Mouse (Mus musculus): ENCODE results near the gene Arhgef15. TPM values are rescaled to one million over a fixed set of nuclear protein-coding genes. Genes with fewer than 3 reads are reported as not detected.
"Not testable (repeated sequence)": the region's sequence is repeated elsewhere in the genome, so short reads cannot be mapped to it uniquely, and the experiment has no call there.

Gene Arhgef15
- polyA plus RNA-seq, 1 experiment from 2014 or later = 0.21 TPM

DNA sequence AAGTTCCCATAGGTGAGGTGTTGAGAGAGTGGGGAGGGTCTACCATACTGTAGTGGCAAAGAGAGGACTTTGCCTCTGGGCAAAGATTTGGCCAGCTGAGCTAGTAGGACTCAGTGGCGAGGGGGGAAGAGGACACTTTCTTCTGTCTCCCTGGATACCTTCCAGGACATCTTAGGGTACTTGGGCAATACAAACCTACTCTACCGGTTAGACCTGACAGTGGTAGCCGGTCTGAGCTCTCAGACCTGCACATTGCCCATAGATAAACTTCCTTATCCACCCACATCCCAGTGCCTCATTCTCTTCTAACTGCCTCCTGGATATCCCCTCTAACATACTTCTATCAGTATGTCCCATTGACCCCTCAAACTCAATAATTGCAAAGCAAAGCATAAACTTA lies 23.6 kb upstream of the Arhgef15 start:
- in situ Hi-C loops (cut with MboI; ENCODE audit: low pct_unique_long_range_greater_than_20kb) = no loop called here
- CTCF ChIA-PET = interaction anchor here (1.7 to 5.2 kb wide), 2 partner anchors 14 to 77 kb away, joined by 3 to 34 read pairs; no protein-coding TSS in a partner anchor

GRCm38 (mm10) chr11:68979320-68979733 lies 22.0 kb upstream of the Arhgef15 start:
- no peaks in the 10 kb centered on the region for H3K27me3 ChIP-seq
- no peak for ATAC-seq
- ChIA-PET POLR2A (no interaction called here), CTCF (interaction anchor here (0.6 to 5.2 kb wide), 4 partner anchors 13 to 75 kb away, joined by 3 to 34 read pairs (median 4); no protein-coding TSS in a partner anchor)
- no peak for DNase-seq (ENCODE audit: low read depth, low spot score)
- TF ChIP-seq CTCF (IDR thresholded peaks at IDR 0.05) = no peak
- in situ Hi-C loops (cut with MboI; ENCODE audit: low pct_unique_long_range_greater_than_20kb) = no loop called here

More for the DNA sequence above, 23.6 kb upstream of the Arhgef15 start:
- ATAC-seq = no peak
- no peaks in the 10 kb centered on the region for H3K27me3 ChIP-seq
- TF ChIP-seq CTCF (IDR thresholded peaks at IDR 0.05) = no peak
- DNase-seq (ENCODE audit: low read depth, low spot score) = no peak
- POLR2A ChIA-PET = no interaction called here

DNA sequence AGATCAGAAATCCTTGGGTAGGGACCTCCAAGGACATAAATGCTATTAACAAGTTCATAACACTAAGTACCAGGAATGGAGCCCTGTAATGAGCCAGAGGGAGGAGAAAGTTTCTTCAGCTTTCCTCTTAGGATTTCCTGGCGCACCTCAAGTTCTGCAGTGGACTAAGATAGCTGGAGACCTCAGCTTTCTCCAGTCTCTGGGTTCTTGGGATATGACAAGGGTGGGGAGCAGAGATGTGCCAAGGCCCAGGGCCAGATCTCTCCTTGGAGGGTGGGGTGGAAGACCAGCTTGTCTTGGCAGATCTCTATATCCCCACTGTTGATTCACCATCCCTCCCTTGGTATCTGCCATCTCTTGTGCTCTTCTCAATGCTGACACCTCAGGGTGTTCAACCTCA lies 18.3 kb upstream of the Arhgef15 start:
- H3K27me3 ChIP-seq = no peaks in the 10 kb centered on the region
- no peak for ATAC-seq
- CTCF ChIA-PET = interaction anchor here (1.2 to 2.1 kb wide), 4 partner anchors 8 to 73 kb away, joined by 3 to 9 read pairs (median 6); partner anchors contain the start of gene Slc25a35
- DNase-seq (ENCODE audit: low read depth, low spot score) = no peak
- in situ Hi-C loops (cut with MboI; ENCODE audit: low pct_unique_long_range_greater_than_20kb) = no loop called here
- TF ChIP-seq CTCF (IDR thresholded peaks at IDR 0.05) = no peak
- POLR2A ChIA-PET = no interaction called here

DNA sequence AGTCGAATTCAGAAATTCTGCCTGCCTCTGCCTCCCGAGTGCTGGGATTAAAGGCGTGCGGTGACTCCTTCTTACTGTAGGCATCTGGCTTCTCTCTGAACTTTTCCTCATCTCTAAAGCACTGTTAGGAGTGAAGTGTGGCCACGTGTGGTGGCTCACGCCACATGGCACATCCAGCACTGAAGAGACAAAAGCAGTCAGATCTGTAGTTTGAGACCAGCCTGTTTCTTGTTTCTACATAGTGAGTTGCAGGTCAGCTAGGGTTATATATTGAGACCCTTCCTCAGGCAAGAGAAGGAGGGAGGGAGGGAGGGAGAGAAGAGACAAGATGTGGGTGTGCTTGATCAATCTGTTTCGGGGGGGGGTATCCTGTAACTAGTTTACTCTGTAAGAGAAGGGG lies 17.8 kb upstream of the Arhgef15 start, which contains the start of gene Rangrf:
Rangrf (minus strand) TSS at position 101 of the 400 bp plus-strand sequence.
- in situ Hi-C loops (cut with MboI; ENCODE audit: low pct_unique_long_range_greater_than_20kb) = no loop called here
- POLR2A ChIA-PET = no interaction called here
- H3K27me3 ChIP-seq = no peaks in the 10 kb centered on the region
- TF ChIP-seq CTCF (IDR thresholded peaks at IDR 0.05) = no peak
- ATAC-seq (no peak), DNase-seq (ENCODE audit: low read depth, low spot score) (no peak)
- CTCF ChIA-PET = interaction anchor here (1.4 to 2.1 kb wide), 3 partner anchors 8 to 71 kb away, joined by 3 to 9 read pairs (median 9); partner anchors contain the start of gene Slc25a35

DNA sequence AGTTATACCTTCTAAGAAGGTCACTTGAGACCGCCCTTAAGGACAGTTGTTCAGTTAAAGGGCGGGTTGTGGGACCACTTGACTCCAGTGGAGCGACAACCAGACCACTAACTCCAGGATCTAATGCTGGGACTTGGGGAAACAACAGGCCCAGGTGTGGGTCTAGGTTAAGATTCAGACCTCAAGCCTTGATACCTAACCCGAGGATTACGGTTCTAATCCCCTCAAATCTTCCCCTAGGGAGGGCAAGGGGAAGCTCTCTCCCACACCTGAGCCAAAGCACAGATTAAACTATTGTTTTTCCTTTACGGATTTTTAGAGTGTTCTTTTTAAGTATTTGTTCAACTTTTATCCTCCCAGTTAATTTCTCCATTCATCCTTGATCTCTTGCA lies 16.8 kb upstream of the Arhgef15 start:
- in situ Hi-C loops (cut with MboI; ENCODE audit: low pct_unique_long_range_greater_than_20kb) = loop anchor here (5.0 kb wide), 1 partner anchor 72 kb away; the partner anchor contains the start of gene Rpl26
- ChIA-PET CTCF (no interaction called here), POLR2A (no interaction called here)
- DNase-seq (ENCODE audit: low read depth, low spot score) = no peak
- no peak for ATAC-seq
- H3K27me3 ChIP-seq = no peaks in the 10 kb centered on the region
- no peak for TF ChIP-seq CTCF (IDR thresholded peaks at IDR 0.05)

- in situ Hi-C loops (cut with MboI; ENCODE audit: low pct_unique_long_range_greater_than_20kb) = loop anchor here (5.0 kb wide), 1 partner anchor 71 kb away; the partner anchor contains the start of gene Rpl26
- DNase-seq (ENCODE audit: low read depth, low spot score); CTCF ChIA-PET; POLR2A ChIA-PET; H3K27me3 ChIP-seq: not testable (repeated sequence)
- ATAC-seq = peak; percentile 68
Measured at GRCm38 (mm10) chr11:68973250-68974058, 16.2 kb upstream of the Arhgef15 start.

GRCm38 (mm10) chr11:68970232-68970631 lies 13.0 kb upstream of the Arhgef15 start:
- TF ChIP-seq CTCF (IDR thresholded peaks at IDR 0.05) = no peak
- DNase-seq (ENCODE audit: low read depth, low spot score) (no peak), ATAC-seq (no peak)
- in situ Hi-C loops (cut with MboI; ENCODE audit: low pct_unique_long_range_greater_than_20kb) = loop anchor here (5.0 kb wide), 1 partner anchor 68 kb away; the partner anchor contains the start of gene Rpl26
- no peaks in the 10 kb centered on the region for H3K27me3 ChIP-seq
- CTCF ChIA-PET = no interaction called here
- POLR2A ChIA-PET = no interaction called here

DNA sequence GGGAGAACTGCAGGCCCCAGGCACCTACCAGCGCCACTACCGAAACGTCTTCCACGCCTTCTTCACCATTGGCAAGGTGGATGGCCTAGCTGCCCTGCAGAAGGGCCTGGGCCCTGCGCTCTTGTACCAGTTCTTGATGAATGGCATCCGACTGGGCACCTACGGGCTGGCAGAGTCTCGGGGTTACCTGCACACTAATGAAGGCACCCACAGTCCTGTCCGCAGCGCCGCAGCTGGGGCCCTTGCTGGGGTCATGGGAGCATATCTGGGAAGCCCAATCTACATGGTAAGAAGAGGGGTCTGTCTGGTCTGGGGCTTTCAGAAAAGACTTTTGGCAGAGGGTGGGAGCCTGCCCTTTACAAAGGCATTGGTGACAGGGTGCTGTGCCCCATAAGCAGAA lies 11.5 kb upstream of the Arhgef15 start:
- no peak for ATAC-seq

GRCm38 (mm10) chr11:68967337-68968282 lies 10.3 kb upstream of the Arhgef15 start, which contains the start of gene Slc25a35:
Gene Slc25a35, plus strand, starts transcription at chr11:68968131.
- peak; percentile 93 for ATAC-seq
- CTCF ChIA-PET = interaction anchor here (1.1 to 2.2 kb wide), 5 partner anchors 8 to 28 kb away, joined by 3 to 9 read pairs (median 3); partner anchors contain the start of gene Rangrf
- in situ Hi-C loops (cut with MboI; ENCODE audit: low pct_unique_long_range_greater_than_20kb) = no loop called here
- no peak for TF ChIP-seq CTCF (IDR thresholded peaks at IDR 0.05)
- no peak for DNase-seq (ENCODE audit: low read depth, low spot score)
- POLR2A ChIA-PET = interaction anchor here (0.5 to 0.7 kb wide), 2 partner anchors 26 to 1264 kb away, joined by 3 read pairs; no protein-coding TSS in a partner anchor
- no peaks in the 10 kb centered on the region for H3K27me3 ChIP-seq

More for the DNA sequence above, 11.5 kb upstream of the Arhgef15 start:
- POLR2A ChIA-PET = no interaction called here
- CTCF ChIA-PET = no interaction called here
- no peak for TF ChIP-seq CTCF (IDR thresholded peaks at IDR 0.05)
- DNase-seq (ENCODE audit: low read depth, low spot score) = no peak
- no peaks in the 10 kb centered on the region for H3K27me3 ChIP-seq
- in situ Hi-C loops (cut with MboI; ENCODE audit: low pct_unique_long_range_greater_than_20kb) = no loop called here

GRCm38 (mm10) chr11:68966554-68966953 lies 9.3 kb upstream of the Arhgef15 start:
- no peak for TF ChIP-seq CTCF (IDR thresholded peaks at IDR 0.05)
- DNase-seq (ENCODE audit: low read depth, low spot score) (no peak), ATAC-seq (no peak)
- POLR2A ChIA-PET = no interaction called here
- H3K27me3 ChIP-seq = no peaks in the 10 kb centered on the region
- in situ Hi-C loops (cut with MboI; ENCODE audit: low pct_unique_long_range_greater_than_20kb) = no loop called here
- CTCF ChIA-PET = interaction anchor here (1.0 to 2.2 kb wide), 5 partner anchors 9 to 27 kb away, joined by 3 to 9 read pairs (median 3); partner anchors contain the start of gene Rangrf

Measured in Patski (cell line).